Mouse (Mus musculus) cerebellum, adult 8-10 months (tissue): ENCODE data around the gene H2-Q6.
"Not testable (repeated sequence)": the region's sequence is repeated elsewhere in the genome, so short reads cannot be mapped to it uniquely, and the experiment has no call there.

Experiments used
- DNase-seq: peaks from one replicate; pipeline ENCODE4 v3.0.0; 2022

The H2-Q6 gene

GRCm38 (mm10) chr17:35424624-35425416, at the start of gene H2-Q6:
TSS of gene H2-Q6 (plus strand) at chr17:35424850.
- DNase-seq = not testable (repeated sequence)

GRCm38 (mm10) chr17:35379369-35379728, 45.3 kb upstream of the H2-Q6 start, which contains the start of gene H2-Q4:
TSS of gene H2-Q4 (plus strand) at chr17:35379617.
- DNase-seq = peak; percentile 37

DNA sequence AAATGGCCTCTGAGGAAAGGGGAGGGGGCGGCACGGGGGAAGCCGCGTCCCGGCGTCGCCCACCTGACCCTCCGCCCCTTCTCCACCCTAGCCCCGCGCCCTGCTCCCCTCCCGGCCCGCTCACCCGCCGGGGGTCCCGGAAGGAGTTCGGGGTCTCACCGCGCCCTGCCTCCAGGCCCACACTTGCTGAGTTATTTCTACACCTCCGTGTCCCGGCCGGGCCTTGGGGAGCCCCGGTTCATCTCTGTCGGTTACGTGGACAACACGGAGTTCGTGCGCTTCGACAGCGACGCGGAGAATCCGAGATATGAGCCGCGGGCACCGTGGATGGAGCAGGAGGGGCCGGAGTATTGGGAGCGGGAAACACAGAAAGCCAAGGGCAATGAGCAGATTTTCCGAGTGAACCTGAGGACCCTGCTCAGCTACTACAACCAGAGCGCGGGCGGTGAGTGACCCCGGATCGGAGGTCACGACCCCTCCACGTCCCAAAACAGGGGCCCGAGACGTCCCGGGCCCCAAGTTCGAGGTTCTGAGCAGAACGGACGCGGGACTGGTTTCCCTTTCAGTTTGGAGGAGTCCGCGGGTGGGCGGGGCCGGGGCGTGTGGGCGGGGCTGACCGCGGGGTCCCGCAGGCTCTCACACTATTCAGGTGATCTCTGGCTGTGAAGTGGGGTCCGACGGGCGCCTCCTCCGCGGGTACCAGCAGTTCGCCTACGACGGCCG, 44.8 kb upstream of the H2-Q6 start:
- no peak for DNase-seq

DNA sequence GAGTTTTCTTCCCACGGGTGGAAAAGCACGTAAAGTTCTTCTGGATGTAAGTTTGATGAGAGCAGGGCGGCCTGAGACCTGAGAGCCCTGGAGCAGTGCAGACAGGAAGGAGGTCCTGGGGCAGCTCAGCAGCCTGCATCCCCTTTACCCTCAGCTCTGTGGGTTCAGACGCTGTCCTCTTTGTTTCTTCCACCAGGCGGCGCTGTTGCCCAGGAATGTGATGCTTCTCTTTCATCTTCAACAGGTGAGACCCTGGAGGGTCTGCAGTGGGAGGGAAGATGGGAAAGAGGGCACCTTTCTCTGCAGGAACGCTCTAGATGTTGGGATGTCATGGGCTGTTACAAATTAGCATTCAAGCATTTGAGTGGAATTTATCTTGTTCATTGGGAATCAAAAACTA, 34.9 kb upstream of the H2-Q6 start:
- DNase-seq = not testable (repeated sequence)

- DNase-seq = not testable (repeated sequence)
Observed at GRCm38 (mm10) chr17:35392671-35393070, 32.0 kb upstream of the H2-Q6 start.

- DNase-seq = not testable (repeated sequence)
Observed at GRCm38 (mm10) chr17:35393864-35394800, 30.5 kb upstream of the H2-Q6 start.

DNA sequence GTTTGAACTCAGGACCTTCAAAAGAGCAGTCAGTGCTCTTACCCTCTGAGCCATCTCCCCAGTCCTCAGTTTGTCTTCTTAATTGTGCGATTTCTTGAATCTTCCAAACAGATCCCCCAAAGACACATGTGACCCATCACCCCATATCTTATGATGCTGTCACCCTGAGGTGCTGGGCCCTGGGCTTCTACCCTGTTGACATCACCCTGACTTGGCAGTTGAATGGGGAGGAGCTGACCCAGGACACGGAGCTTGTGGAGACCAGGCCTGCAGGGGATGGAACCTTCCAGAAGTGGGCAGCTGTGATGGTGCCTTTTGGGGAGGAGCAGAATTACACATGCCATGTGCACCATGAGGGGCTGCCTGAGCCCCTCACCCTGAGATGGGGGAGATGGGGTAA, 27.7 kb upstream of the H2-Q6 start:
- DNase-seq = not testable (repeated sequence)

DNA sequence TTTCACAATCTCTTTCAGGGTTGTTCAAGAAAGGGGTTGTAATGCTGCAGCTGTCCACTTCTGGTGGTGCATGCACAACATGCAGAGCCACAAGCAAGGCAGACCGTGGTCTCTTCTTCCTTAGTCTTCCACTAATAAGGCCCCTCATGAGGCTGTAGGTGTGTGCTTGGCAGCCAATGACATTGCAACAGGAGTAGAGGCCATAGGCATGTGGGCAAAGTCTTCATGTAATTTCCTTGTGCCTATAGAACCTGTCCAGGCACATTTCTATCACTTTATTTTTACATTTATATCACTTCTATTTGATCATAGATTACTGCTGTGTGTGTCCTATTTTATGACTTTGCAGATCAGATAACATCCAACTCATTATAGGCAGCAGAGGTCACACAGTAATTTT, 11.6 kb upstream of the H2-Q6 start:
- DNase-seq = not testable (repeated sequence)

DNA sequence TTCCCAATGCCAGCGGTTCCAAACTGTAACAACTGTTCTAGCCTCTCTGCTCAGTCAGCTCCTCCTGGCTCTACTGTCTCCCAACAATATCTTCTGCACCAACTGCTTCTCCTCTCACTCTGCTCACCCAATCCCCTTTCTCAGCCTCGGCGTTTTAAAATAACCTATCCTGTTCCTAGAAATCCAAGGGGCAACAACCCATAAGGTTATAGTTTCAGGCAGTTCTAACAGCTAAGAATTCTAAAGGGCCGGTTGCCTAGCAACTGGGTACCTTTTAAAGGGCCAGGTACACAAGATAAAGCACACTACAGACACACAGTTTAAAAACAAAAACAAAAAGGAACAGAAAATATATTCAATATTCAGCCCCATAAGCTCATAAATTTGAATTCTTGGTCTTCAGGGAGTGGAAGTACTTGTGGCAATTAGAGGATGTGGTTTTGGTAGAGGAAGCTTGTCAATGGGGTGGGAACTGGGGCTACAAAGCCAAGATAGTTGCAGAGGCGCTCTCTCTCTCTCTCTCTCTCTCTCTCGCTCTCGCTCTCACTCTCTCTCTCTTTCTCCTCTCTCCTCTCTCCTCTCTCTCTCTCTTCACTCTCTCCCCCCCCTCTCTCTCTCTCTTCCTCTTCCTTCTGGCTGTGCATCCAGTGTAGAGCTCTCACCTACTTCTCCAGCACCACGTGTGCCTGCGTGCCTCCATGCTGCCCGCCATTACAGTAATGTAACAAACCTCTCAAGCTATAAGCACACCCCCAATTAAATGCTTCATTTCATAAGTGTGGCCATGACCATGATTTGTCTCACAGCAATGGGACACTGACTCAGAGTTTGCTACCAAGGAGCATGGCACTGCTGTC, 9.1 kb upstream of the H2-Q6 start:
- not testable (repeated sequence) for DNase-seq

DNA sequence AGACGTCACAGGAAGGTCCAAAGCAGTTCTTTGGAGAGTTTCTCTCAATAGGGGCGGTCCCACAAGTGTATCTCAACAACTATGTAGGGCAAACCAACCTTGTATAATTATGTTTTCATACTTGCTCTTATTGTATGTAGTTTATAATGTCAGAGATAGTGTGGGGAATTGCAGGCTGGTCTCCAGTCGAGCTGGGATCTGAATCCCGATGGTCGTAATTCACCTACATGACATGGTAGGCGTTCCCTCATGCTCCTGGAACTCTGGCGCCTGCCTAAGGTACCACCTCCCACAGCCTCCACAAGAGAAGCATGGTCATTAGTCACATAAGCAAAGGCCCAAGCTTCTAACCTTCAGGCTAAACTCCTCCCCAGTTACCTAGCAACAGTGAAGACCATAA, 5.9 kb upstream of the H2-Q6 start:
- DNase-seq = no peak

DNA sequence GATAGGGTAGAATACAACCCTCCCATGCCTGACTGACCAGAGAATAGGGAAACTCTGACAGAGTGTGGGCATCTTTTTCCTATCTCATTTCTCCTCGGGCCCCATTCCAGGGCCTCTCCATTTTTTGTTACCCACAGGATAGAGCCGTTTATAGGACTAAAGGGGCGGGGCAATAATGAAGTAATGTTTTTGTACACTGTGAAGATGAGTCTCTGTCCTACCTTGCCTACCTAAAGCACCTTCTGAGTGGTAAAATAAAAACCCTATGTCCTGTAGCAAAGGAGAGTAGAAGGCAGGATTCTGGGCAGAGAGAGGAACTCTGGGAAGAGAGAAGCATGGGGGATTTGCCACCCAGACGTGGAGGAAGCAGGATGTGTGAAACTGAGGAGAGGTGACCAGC, 5.1 kb upstream of the H2-Q6 start:
- not testable (repeated sequence) for DNase-seq

DNA sequence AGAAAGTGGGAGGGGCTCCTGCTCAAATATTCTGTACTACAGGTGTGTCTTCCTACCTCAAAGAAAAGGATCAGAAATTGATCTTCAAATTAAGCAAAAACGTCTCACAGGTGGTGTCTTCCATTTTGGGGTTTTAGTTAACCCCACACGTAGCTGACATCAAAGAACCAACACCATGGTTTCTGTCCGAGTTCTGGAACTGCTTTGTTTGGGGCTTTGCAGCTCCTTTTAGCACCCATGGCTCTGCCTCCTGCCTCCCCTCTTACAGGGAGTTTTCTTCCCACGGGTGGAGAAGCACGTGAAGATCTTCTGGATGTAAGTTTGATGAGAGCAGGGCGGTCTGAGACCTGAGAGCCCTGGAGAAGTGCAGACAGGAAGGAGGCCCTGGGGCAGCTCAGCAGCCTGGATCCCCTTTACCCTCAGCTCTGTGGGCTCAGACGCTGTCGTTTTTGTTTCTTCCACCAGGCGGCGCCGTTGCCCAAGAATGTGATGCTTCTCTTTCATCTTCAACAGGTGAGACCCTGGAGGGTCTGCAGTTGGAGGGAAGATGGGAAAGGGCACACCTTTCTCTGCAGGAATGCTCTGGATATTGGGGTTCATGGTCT, 4.3 kb upstream of the H2-Q6 start:
- not testable (repeated sequence) for DNase-seq

- not testable (repeated sequence) for DNase-seq
Observed at GRCm38 (mm10) chr17:35421331-35421730, 3.3 kb upstream of the H2-Q6 start.

DNA sequence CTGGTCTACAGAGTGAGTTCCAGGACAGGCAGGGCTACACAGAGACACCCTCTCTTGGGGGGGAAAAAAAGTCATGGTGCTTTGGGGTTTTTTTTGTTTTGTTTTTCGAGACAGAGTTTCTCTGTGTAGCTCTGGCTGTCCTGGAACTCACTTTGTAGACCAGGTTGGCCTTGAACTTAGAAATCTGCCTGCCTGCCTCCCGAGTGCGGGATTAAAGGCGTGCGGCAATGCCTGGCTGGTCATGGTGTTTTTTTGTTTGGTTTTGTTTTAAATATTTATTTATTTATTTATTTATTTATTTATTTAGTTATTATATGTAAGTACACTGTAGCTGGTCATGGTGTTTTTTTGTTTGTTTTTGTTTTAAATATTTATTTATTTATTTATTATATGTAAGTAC, 2.3 kb upstream of the H2-Q6 start:
- not testable (repeated sequence) for DNase-seq

GRCm38 (mm10) chr17:35423131-35423810, 1.4 kb upstream of the H2-Q6 start:
- DNase-seq = not testable (repeated sequence)

GRCm38 (mm10) chr17:35424106-35424505, 544 bp upstream of the H2-Q6 start:
- DNase-seq = not testable (repeated sequence)

DNA sequence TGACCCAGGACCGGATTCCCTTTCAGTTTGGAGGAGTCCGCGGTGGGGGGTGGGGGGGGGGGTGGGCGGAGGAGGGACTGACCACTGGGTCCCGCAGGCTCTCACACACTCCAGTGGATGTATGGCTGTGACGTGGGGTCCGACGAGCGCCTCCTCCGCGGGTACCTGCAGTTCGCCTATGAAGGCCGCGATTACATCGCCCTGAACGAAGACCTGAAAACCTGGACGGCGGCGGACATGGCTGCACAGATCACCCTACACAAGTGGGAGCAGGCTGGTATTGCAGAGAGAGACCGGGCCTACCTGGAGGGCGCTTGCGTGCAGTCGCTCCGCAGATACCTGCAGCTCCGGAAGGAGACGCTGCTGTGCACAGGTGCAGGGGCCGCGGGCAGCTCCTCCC, 824 bp downstream of the H2-Q6 start:
- not testable (repeated sequence) for DNase-seq

DNA sequence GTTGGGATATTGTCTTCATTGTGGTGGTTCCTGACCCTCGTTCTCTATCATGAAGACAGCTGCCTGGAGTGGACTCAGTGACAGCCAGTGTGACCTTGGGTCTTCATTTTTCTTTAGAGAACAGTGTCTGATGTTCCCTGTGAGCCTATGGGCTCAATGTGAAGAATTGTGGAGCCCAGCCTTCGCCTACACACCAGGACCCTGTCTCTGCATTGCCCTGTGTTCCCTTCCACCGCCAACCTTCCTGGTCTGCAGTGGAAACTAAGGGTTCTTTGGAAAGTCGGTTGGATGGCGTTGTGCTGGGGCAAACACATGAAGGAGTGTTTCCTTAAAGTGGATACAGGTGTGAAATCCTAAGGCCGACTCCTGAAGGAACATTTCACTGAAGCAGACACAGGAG, 4.2 kb downstream of the H2-Q6 start:
- DNase-seq = not testable (repeated sequence)

DNA sequence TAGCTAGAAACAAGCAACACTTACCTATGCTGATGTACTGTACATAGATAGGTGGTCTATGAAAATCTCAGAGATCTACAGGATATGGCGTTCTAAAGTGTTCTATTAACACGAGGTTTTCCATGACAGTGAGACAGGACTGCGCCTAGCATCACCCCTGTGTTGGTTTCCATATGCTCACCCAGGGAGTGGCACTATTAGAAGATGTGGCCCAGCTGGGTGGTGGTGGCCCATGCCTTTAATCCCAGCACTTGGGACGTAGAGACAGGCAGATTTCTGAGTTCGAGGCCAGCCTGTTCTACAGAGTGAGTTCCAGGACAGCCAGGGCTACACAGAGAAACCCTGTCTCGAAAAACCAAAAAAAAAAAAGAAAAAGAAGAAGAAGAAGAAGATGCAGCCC, 6.0 kb downstream of the H2-Q6 start:
- not testable (repeated sequence) for DNase-seq

- DNase-seq = not testable (repeated sequence)
Observed at GRCm38 (mm10) chr17:35432167-35432566, 7.5 kb downstream of the H2-Q6 start.

DNA sequence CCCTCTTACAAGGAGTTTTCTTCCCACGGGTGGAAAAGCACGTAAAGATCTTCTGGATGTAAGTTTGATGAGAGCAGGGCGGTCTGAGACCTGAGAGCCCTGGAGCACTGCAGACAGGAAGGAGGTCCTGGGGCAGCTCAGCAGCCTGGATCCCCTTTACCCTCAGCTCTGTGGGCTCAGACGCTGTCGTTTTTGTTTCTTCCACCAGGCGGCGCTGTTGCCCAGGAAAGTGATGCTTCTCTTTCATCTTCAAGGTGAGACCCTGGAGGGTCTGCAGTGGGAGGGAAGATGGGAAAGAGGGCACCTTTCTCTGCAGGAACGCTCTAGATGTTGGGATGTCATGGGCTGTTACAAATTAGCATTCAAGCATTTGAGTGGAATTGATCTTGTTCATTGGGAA, 10.2 kb downstream of the H2-Q6 start:
- DNase-seq = not testable (repeated sequence)
